In the genomic region with DNA sequence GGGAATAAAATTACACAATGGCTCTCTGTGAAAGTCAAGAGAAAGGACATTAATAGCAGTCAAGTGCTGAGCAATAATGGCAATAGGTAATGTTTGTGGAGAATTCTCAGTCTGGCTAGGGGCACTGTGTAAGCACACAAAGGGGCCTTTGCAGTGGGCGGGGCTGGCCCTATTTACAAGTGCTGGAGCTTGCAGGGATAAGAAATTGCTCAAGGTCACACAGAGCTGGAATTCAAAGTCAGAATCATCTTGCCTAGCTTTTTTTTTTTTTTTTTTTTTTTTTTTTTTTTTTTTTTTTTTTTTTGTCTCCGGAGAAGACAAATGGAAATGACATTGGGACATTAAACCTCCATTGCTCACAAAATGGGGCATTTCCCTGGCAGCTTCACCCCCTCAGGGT, we compare ENCODE assay signal across 20 mouse cellular contexts.
"Had no signal": no experiment of that assay in that cellular context is flagged by ENCODE, and none has a peak within 500 bp of the region (broad histone marks: within the 10 kb centered on the region; RNA-seq: fewer than 3 reads in every experiment).

No protein-coding gene starts in this region.

- H3K4me1 ChIP-seq: limb, embryonic 10.5 days; limb, embryonic 13.5 days; liver, embryonic 12.5 days; liver, embryonic 15.5 days; megakaryocyte, embryonic 14.5 days; midbrain, embryonic 10.5 days; midbrain, embryonic 15.5 days; neural tube, embryonic 13.5 days had no signal

- ATAC-seq: intestine, embryonic 16.5 days; liver, embryonic 12.5 days; midbrain, embryonic 15.5 days had no signal

- H3K36me3 ChIP-seq: limb, embryonic 10.5 days; limb, embryonic 13.5 days; liver, embryonic 12.5 days; liver, embryonic 15.5 days; midbrain, embryonic 10.5 days; midbrain, embryonic 15.5 days; neural tube, embryonic 13.5 days had no signal

- DNase-seq: kidney, adult 2 months; kidney, postnatal 25 days; layer of hippocampus, adult 9-11 months; liver; lung, adult 18-20 months; lung, postnatal 10 days; lung, postnatal 36 days; thymus, adult 18-20 months; thymus, postnatal 36 days had no signal

- H3K27me3 ChIP-seq: limb, embryonic 13.5 days; liver, embryonic 12.5 days; liver, embryonic 15.5 days; megakaryocyte, embryonic 14.5 days; midbrain, embryonic 15.5 days; neural tube, embryonic 13.5 days had no signal

- H3K4me3 ChIP-seq: layer of hippocampus, adult 2 months; limb, embryonic 10.5 days; limb, embryonic 13.5 days; liver, embryonic 12.5 days; liver, embryonic 15.5 days; megakaryocyte, embryonic 14.5 days; midbrain, embryonic 10.5 days; midbrain, embryonic 15.5 days; neural tube, embryonic 13.5 days had no signal

- H3K9me3 ChIP-seq: limb, embryonic 10.5 days; limb, embryonic 13.5 days; liver, embryonic 12.5 days; liver, embryonic 15.5 days; midbrain, embryonic 10.5 days; midbrain, embryonic 15.5 days; neural tube, embryonic 13.5 days had no signal

- H3K4me2 ChIP-seq: limb, embryonic 13.5 days; liver, embryonic 12.5 days; liver, embryonic 15.5 days; midbrain, embryonic 15.5 days; neural tube, embryonic 13.5 days had no signal

- H3K9ac ChIP-seq: limb, embryonic 13.5 days; liver, embryonic 12.5 days; liver, embryonic 15.5 days; midbrain, embryonic 15.5 days; neural tube, embryonic 13.5 days had no signal

- H3K27ac ChIP-seq: kidney, postnatal 0 days; layer of hippocampus, adult 2 months; limb, embryonic 10.5 days; limb, embryonic 13.5 days; liver, embryonic 12.5 days; liver, embryonic 15.5 days; midbrain, embryonic 10.5 days; midbrain, embryonic 15.5 days; neural tube, embryonic 13.5 days had no signal
